Mouse (Mus musculus) ES-E14 (cell line): ENCODE data around the gene Tspan1.

Source experiments
- CHD2 ChIP-seq: IDR thresholded peaks from 2 replicates; pipeline ENCODE4 v1.6.1; 2014; ENCODE audit warnings: mild to moderate bottlenecking, low read depth, low read length, inconsistent platforms
- HCFC1 ChIP-seq: IDR thresholded peaks from 2 replicates; pipeline ENCODE4 v1.6.1; 2012; ENCODE audit warnings: low read length, inconsistent platforms, borderline replicate concordance; ENCODE audit not compliant: insufficient read depth
- ZC3H11A ChIP-seq: IDR thresholded peaks from 2 replicates; pipeline ENCODE4 v1.6.1; 2012; ENCODE audit warnings: low read depth, mild to moderate bottlenecking, inconsistent platforms, low read length, borderline replicate concordance

- no peak for TF ChIP-seq CHD2
- TF ChIP-seq ZC3H11A: no peak
- TF ChIP-seq HCFC1: no peak
These were observed 37.0 kb upstream of the Tspan1 start for GRCm38 (mm10) chr4:116204422-116204821.
